Mouse (Mus musculus) layer of hippocampus, adult 2 months (tissue): ENCODE results near the gene Bmp6. TPM values are rescaled to one million over a fixed set of nuclear protein-coding genes. Genes with fewer than 3 reads are reported as not detected.

ENCODE experiments used
- DNase-seq, 2 experiments: peaks; one replicate each; pipeline ENCODE4 v3.0.0; 2022; ENCODE audit warnings: low spot score in 2 of 2
- H3K27ac ChIP-seq: fragments of 200-600 bp; 2 replicates; pipeline ENCODE4 v1.8.1; 2022
- H3K4me3 ChIP-seq: fragments of 200-600 bp; 2 replicates; pipeline ENCODE4 v1.8.1; 2022; ENCODE audit warnings: mild to moderate bottlenecking
- CTCF ChIP-seq: fragments of 200-600 bp; conservative IDR thresholded peaks from 2 replicates; pipeline ENCODE4 v1.8.1; 2022; ENCODE audit warnings: antibody characterized with exemption, mild to moderate bottlenecking, moderate library complexity
- total RNA-seq, 2 experiments: library from RNA; stranded (reverse); gene quantifications; 2 replicates each; pipeline ENCODE4 v1.2.3; 2021

Gene Bmp6
- total RNA-seq, 2 experiments from 2014 or later = 4.4 to 6.1 TPM

- no peak for DNase-seq
- no peak overlapping the region for H3K4me3 ChIP-seq
- no peak overlapping the region for H3K27ac ChIP-seq
- TF ChIP-seq CTCF = no peak
Measured at GRCm38 (mm10) chr13:38515431-38515830, 170.5 kb downstream of the Bmp6 start.

GRCm38 (mm10) chr13:38515845-38516244 is 170.9 kb downstream of the Bmp6 start:
- H3K27ac ChIP-seq = no peak overlapping the region
- DNase-seq = no peak
- TF ChIP-seq CTCF = no peak
- H3K4me3 ChIP-seq = no peak overlapping the region

- H3K4me3 ChIP-seq = no peak overlapping the region
- no peak for DNase-seq
- no peak for TF ChIP-seq CTCF
Measured at GRCm38 (mm10) chr13:38516582-38516981, 171.7 kb downstream of the Bmp6 start.

GRCm38 (mm10) chr13:38520299-38520698 is 175.4 kb downstream of the Bmp6 start:
- no peak for TF ChIP-seq CTCF
- H3K4me3 ChIP-seq = no peak overlapping the region
- no peak for DNase-seq
- H3K27ac ChIP-seq = no peak overlapping the region

More at GRCm38 (mm10) chr13:38516582-38516981, 171.7 kb downstream of the Bmp6 start:
- H3K27ac ChIP-seq = no peak overlapping the region

GRCm38 (mm10) chr13:38522056-38522654 is 177.2 kb downstream of the Bmp6 start:
- no peak for DNase-seq
- H3K4me3 ChIP-seq = no peak overlapping the region
- TF ChIP-seq CTCF = no peak
- no peak overlapping the region for H3K27ac ChIP-seq

- TF ChIP-seq CTCF = no peak
- no peak for DNase-seq
- no peak overlapping the region for H3K27ac ChIP-seq
- no peak overlapping the region for H3K4me3 ChIP-seq
Measured at GRCm38 (mm10) chr13:38523231-38523630, 178.3 kb downstream of the Bmp6 start.

- Histone ChIP-seq H3K27ac (no peak overlapping the region), H3K4me3 (no peak overlapping the region)
- no peak for TF ChIP-seq CTCF
- DNase-seq = no peak
Measured at GRCm38 (mm10) chr13:38525261-38525660, 180.4 kb downstream of the Bmp6 start.

- Histone ChIP-seq H3K27ac (no peak overlapping the region), H3K4me3 (no peak overlapping the region)
- no peak for DNase-seq
- TF ChIP-seq CTCF = no peak
Measured at GRCm38 (mm10) chr13:38526116-38526515, 181.2 kb downstream of the Bmp6 start.

- no peak for TF ChIP-seq CTCF
- H3K4me3 ChIP-seq = peak overlapping the region; percentile 75
- H3K27ac ChIP-seq = peak overlapping the region; percentile 92
- no peak for DNase-seq
Measured at GRCm38 (mm10) chr13:38527041-38527796, 182.3 kb downstream of the Bmp6 start.

GRCm38 (mm10) chr13:38527797-38528650 is 183.1 kb downstream of the Bmp6 start:
- Histone ChIP-seq H3K4me3 (peak overlapping the region; percentile 75), H3K27ac (peak overlapping the region; percentile 92)
- TF ChIP-seq CTCF = no peak
- peak; percentile 77 to 80 for DNase-seq

- Histone ChIP-seq H3K4me3 (peak within 1 kb of the TSS; percentile 75), H3K27ac (peak within 1 kb of the TSS; percentile 92)
- no peak for DNase-seq
- no peak for TF ChIP-seq CTCF
Measured at GRCm38 (mm10) chr13:38528687-38529294, 183.9 kb downstream of the Bmp6 start, which contains the start of gene Txndc5. Gene Txndc5 (minus strand): TSS chr13:38528824.

GRCm38 (mm10) chr13:38529576-38529975 is 184.7 kb downstream of the Bmp6 start:
- H3K27ac ChIP-seq = no peak overlapping the region
- no peak for TF ChIP-seq CTCF
- no peak for DNase-seq
- no peak overlapping the region for H3K4me3 ChIP-seq

GRCm38 (mm10) chr13:38531498-38531897 is 186.6 kb downstream of the Bmp6 start:
- no peak for TF ChIP-seq CTCF
- H3K4me3 ChIP-seq = no peak overlapping the region
- no peak for DNase-seq
- H3K27ac ChIP-seq = no peak overlapping the region
